Mouse (Mus musculus): ENCODE measurements around the gene 3300002I08Rik. TPM values are rescaled to one million over a fixed set of nuclear protein-coding genes. Genes with fewer than 3 reads are reported as not detected.

3300002I08Rik gene
- total RNA-seq (2023): 4.3 TPM

GRCm38 (mm10) chr2:150362113-150362877 lies at the start of gene 3300002I08Rik:
Gene 3300002I08Rik, minus strand, starts transcription at chr2:150362765.

GRCm38 (mm10) chr2:150323402-150323801 lies 39.2 kb downstream of the 3300002I08Rik start, which contains the start of gene Gm10130:
Gene Gm10130, plus strand, starts transcription at chr2:150323702.

Other genes starting within 250 kb of the 3300002I08Rik start
- gene Zfp120, start 226.1 kb downstream of the 3300002I08Rik start, total RNA-seq (2023): 4.7 TPM
- not detected for gene Gm10770, start 183.1 kb downstream of the 3300002I08Rik start, total RNA-seq (2023)
- gene Gm14139, start 181.0 kb downstream of the 3300002I08Rik start, total RNA-seq (2023): not detected
- 3.5 TPM for gene Zfp937, start 144.7 kb downstream of the 3300002I08Rik start, total RNA-seq (2023)
- 6.2 TPM for gene Gm21994, start 107.2 kb downstream of the 3300002I08Rik start, total RNA-seq (2023)
- gene Gm14124, start 105.2 kb downstream of the 3300002I08Rik start, total RNA-seq (2023): not detected
- gene Gm10130, start 39.1 kb downstream of the 3300002I08Rik start, total RNA-seq (2023): 3.5 TPM
- 2.7 TPM for gene Zfp442, start 88.7 kb upstream of the 3300002I08Rik start, total RNA-seq (2023)
- gene Zfp345, start 122.3 kb upstream of the 3300002I08Rik start, total RNA-seq (2023): 0.53 TPM
- 8.2 TPM for gene Cst7, start 207.7 kb upstream of the 3300002I08Rik start, total RNA-seq (2023)
- gene Apmap, start 245.8 kb upstream of the 3300002I08Rik start, total RNA-seq (2023): 23.9 TPM